Mouse (Mus musculus): ENCODE data around the gene Gm28042. TPM values are rescaled to one million over a fixed set of nuclear protein-coding genes. Genes with fewer than 3 reads are reported as not detected.

Gm28042 gene
- polyA plus RNA-seq, 3 experiments from 2014 or later, result 0.95 to 2.8 (median 1.4) TPM

DNA sequence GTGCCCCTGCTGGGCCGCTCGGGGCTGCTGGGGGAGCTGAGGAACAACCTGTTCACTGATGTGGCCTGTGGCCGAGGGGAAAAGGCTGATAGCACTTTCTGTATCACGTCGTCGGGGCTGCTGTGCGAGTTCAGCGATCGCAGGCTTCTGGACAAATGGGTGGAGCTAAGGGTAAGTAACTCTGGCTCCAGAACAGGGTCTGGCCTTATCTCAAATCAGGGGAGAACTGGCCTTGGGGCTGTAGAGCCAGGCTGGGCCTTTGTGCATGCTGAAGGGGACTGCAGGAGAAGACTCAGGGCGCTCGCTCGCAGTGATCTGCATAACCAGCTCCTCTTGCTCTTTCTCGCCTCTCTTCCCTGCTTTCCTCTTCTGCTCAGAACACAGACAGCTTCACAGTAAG lies 14.4 kb upstream of the Gm28042 start:
- ATAC-seq, result no peak

DNA sequence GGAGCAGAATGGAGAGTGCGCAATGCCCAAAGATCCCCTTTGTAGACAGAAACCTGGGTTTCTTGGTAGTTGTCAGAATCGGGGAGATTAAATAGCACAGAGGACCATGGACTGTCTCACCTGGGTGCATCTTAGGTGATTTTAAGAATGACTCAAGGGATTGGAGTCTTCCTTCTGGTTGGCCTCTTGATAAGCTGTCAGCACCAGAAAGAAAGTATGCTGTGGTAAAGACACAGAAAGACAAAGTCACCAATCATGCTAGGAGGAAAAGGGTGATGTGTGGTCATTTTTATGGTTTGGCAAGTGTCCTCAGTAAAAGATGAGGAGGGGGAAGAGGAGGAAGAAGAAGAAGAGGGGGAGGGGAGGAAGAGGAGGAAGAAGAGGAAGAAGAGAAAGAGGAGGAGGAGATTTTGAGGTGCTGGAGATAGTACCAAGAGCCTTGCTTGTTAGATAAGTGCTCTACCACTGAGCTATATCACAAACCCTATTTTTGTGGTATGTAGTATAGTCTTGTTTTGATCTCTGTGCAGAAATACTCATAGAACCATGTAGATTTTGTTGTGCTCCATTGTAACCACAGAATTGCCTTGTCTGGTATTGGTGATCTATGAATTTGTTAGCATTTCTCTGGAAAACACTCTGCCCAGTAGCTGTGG lies 13.3 kb upstream of the Gm28042 start:
- ATAC-seq, result no peak

DNA sequence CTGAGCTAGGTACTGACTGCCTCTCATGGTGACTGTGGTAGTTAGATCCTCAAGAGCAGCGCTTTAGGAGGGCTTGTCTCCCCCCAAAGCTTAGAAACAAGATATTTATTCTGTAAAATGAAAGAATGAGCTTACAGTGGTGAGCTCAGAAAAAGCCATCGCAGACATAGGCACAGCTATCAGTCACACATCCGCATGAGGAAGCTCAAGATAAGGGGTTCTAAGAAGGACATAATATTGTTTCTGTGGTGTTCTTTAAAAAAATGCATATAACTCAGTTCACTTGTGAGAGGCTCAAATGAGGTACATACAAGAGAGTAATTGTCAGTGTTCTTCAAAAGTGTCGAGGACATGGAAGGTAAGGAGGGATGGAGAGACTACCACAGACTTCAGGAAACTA lies 11.4 kb upstream of the Gm28042 start:
- no peak for ATAC-seq

DNA sequence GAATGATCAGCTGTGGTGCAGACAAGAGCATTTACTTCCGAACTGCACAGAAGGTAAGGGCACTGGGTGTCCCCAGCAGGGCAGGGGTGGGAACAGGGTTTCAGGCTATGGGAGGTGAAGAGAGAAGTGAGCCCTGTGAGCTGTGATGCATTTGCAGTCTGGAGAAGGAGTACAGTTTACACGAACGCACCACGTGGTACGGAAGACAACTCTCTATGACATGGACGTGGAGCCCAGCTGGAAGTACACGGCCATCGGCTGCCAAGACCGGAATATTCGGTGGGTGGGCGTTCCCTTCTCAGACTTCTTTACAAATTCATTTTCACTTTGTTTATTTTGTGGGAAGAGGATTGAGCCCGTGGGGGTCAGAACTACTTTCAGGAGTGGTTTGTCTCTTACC lies 9.7 kb upstream of the Gm28042 start:
- no peak for ATAC-seq

DNA sequence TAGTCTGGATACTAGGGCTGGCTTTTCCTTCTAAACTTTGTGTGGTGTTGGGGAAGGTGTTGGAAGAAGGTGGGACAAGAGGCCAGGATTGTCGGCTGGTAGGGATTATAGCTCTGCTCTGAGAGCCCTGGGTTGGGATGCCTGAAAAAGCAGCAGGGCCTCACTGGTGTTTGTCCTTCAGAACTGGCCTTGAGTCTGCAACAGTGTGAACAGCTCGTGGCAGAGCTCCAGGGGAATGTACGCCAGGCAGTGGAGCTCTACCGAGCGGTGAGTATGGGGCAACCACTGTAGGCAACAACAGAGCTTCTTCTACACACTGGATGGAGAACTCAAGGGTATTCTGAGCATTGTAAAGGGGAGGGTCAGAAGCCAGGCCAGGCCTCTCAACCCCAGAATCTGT lies 3.0 kb upstream of the Gm28042 start:
- no peak for ATAC-seq

DNA sequence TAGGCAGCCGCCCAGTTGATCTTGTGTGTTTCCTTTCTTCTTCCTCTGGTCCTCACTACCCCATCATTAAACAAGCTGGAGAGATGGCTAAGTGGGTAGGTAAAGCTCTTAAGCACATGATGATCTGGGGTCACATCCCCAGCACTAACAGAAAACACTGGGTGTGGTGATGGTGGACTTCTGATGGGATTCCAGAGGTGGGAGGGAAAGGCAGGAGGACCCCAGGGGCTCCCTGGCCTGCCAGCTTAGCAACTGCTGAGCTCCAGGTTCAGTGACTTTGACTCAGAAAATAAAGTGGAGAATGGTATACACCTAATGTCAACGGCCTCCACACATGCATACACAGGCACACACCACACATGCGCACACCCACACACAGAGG lies 648 bp downstream of the Gm28042 start:
- ATAC-seq, result no peak

DNA sequence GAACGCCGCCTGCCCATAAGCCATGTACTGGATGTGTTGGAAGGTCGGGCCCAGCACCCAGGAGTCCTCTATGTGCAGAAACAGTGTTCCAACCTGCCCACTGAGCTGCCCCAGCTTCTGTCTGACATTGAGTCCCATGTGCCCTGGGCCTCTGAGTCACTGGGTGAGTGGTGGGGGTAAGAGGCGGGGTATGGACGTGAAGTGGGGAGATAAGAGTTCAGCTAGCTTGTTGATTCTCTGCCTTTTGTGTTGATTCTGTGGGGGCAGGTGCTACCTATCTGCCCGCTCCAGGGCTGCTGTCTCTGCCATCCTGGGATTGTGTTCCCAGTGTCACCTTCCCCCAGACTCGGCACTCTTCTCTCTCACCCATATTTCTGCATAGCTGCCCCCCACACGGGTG lies 3.1 kb downstream of the Gm28042 start:
- no peak for ATAC-seq

DNA sequence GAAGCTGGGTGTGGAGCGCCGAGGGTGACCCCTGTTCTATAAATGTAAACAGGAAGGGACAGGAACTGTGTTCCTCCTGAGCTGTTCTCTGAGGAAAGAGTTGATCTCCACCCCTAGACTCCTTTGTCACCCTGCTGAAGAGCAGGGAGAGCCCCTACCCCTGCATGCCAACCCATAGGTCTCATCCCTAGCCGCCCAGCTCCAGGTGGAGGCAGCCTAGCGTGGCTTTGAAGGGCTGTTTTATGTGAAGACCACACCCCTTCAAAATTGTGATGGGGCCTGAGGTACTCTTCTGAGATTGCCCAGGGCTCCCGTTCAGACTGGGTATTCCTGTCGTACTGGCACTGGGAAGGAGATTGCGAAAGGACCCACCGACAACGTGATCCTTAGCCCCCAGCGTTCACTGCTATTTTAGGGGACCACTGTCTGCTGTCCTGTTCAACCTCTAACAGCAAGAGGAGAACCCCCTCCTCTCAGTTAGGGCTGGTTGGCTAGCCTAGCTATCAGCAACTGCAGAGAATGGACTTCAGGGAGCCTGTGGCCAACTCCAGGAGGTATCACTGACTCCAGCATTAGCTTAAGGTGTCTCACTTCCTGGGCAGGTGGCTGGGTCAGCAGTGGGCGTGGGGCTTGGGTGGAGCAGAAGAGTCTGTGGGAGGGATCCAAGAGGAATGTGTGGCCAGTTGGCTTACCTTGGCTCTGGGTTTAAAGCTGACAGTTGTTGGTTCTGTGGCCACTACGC lies 5.6 kb downstream of the Gm28042 start, which contains the start of gene Pla2g4b:
Pla2g4b (plus strand) TSS at position 692 of the 742 bp plus-strand sequence.
- ATAC-seq, result no peak

DNA sequence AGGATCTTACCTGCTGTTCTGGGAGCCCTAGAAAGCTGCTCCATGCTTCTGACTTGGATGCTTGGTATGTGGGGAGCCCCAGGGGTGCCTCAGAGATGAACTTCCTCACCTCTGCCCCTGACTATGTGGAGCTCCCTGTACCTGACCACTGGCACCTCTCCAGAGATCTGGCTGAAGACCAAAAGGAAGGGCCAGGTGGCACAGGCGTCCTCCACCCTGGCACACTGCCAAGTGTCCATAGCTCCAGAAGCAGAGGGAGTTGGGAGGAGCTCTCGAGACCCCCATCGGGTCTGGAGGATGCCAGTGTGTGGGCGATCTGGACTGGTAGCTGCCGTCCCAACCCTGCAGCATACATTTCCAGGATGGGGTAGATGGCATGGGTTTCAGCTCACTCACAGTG lies 6.4 kb downstream of the Gm28042 start:
- no peak for ATAC-seq

DNA sequence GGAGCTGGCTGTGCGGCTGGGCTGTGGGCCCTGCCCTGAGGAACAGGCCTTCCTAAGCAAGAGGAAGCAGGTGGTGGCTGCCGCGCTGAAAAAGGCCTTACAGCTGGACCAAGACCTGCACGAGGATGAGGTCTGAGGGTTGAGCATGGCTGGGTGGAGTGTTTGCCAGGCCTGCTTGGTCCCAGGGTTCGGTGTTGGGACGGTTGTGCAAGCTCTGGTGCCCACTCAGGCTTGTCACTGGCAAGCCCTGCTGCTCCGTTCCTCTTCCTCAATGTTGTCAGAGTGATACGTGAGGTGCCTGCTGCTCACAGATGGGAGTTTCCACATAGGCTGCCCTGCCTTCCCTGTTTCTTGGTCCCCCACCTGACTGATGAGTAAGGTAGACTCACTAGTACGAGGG lies 10.5 kb downstream of the Gm28042 start:
- ATAC-seq, result no peak

DNA sequence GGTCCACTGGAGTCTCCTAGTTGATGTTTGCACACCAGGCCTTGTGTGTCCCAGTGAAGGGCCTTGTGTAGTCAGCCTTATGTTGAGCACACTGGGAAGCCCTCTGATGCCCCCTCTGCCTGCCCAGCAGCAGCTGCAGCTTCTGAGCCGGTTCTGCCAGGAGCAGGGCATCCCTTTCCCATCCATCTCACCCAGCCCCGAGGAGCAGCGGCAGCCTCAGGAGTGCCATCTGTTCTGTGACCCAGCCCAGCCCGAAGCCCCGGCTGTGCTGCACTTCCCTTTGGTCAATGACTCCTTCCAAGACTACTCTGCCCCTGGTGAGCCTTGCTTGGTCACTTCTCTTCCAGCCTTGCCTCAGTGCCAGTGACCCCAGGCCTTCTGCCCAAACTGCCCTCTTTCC lies 13.7 kb downstream of the Gm28042 start:
- no peak for ATAC-seq

DNA sequence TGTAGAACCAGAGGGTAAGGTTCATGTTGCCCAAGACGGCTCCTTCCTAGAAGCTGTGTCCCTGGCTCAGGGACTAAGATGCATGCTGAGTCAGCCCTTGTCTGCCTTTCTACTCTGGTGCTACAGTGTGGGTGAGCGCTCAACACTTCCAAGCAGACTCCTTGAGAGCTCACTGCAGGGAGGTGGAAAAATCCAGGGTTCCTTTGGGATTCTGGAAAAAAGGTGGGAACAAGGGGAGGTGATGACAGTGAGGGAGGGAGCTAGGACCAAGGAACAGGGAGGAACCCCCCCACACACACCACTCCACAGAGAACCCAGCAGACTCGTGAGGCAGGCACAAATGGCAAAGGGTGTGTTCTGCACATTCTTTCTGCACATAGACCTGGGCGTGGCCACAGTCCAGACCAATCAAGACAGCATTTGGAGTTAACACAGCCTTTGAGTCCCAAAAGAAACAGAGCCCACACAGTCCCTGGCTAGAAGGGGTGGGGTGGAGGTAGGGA lies 16.9 kb downstream of the Gm28042 start:
- no peak for ATAC-seq

DNA sequence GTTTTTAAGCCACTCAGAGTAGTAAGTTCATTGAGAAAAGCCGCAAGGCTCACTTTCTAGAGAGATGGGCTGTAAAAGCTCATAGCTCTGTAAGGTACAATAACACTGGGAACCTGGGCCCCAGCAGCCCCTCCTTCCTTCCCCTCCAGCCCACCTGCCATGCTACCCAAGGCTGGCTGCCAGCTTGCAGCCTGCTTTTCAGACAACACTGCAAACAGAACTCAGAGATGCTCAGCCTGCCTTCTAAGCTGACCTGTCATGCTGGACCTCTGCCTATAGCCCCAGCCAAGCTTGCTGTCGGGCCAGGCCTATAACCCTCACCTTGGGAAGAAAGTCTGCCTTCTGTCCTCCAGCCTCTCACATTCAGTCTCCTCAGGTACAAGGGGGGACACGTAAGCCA lies 17.4 kb downstream of the Gm28042 start:
- ATAC-seq, result no peak

DNA sequence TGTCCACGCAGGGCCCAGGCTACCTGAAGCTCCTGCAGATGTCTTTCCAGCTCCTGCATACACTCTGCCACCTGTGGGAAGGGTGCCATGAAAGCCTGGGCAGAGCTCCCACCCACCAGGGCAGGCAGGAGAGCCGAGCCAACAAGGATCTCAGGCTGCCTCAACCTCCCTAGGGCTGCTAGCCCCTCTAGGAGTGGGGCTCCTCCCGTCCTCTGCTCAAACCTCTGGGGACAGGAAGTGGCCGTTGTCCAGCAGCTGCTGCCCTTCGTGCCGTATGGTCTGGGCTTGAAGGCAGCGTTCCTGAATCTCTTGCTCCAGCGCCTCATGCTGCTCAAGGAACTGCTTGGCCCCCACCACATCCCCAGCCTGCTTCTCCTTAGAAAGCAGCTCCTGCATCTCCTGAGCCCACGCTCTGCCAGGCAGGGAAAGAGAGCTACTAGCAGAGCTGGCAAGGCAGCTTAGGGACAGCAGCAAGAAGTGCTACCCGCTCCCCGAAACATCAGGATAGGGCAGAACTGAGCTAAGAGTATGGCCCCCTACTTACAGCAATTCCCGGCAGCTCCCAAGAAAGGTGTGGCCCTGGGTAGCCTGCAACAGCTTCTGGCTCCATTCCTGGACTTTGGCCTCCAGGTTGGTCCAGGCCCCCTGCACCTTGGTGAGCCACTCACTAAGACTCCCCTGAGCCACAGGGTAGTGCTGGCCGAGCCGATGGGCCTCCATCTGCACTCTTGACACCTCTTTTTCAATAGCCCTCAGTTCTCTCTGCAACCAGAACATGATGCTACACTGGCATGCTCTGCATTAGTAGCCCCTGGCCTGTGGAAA lies 19.4 kb downstream of the Gm28042 start:
- ATAC-seq, result no peak

DNA sequence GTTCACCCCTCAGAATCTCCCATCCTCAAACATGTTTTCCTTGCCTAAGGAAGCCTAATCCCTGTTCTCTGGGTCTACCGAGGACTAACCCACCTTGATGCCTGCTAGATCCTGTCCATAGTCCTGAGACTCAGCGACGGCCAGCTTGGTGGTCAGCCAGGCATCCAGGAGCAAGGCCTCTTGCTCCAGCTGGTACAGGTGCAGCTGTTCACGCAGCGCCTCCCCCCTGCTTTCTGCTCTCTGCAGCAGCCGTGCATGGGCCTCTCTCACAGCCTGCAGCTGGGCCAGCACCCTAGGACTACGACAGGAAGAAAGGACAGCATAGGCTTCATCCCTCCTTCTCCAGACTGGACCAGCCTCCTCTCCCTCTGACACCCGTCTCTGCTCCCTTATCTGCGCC lies 20.9 kb downstream of the Gm28042 start:
- ATAC-seq, result no peak

DNA sequence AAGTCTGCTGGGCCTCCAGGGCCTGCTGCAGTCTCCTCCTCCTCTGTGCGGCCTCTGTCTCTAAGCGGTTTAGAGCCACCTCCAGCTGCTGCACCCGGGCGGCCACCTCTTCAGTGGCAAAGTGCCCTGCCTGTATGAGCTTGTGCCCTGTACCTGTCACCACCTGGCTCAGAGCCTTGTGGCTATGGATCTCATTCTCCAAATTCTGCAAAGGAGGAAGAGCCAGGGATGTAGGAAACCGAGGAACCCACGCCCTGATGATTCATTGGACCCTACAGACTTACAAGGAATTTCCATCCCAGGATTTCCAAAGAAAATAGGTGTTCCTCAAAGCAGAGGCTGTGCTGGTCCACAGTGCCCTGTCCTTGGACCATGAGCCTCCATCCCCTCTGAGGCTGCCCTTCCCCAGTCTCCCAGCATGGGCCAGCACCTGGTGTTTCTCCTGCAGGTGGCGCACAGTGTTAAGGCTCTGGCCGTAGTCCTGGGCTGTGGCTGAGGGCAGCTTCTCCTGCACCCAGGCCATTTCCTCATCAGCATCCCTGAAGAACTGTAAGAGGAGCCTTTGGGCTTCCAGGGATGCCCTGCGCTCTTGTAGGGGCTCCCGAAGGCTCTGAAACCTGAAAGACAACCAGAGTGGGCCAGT lies 22.5 kb downstream of the Gm28042 start:
- no peak for ATAC-seq

DNA sequence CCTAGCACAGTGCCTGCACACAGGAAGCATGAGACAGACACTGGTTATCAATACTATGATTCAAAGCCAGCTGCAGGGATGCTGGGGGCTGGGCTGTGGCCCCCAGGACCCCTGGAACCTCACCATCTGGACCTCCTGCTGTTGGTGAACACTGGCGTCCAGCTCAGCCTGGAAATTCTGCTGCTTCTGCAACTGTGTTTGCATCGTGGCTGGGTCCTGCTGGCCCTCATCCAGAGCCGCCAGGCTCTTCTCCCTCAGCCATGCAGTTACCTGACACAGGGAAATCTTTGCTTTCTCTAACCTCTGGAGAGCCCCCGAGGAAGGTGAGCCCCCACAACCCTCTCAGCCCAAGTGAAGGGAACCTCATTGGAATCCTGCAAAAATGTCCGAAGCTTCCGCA lies 24.1 kb downstream of the Gm28042 start:
- ATAC-seq, result no peak

DNA sequence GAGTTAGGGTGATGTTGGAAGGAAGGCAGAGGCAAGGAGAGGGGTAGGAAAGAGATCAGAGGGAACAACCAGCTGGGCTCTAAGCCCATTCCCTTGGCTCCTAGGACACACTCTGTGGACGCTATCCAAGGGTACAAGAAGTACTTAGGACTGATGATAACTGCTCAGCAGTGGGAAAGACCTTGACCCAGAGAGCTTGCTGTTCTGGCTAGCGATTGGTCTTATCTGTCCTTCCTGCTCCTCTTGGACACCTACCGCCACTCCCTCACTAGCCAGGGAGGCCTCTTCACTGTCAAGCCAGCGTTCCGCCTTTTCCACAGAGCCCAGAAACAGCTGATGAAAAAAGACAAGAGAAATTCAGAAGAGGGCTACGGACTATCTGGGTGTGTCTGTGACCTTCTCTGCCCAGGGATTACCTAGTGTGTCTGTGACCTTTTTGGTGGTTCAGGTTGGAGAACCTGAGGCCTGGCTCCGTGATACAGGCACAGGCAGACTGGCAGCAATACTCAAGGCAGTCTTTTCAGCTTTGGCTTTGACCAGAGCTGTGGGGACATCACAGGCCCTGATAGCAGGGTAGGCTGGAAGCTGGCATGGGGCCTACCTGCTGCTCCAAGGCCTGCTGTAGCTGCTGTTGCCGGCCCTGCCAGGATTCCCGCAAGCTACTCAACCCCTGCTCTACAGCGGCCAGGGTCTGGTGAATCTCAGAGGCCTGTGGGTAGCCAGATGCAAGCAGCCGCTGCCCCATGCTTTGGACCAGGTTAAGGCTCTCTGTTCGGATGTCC lies 27.7 kb downstream of the Gm28042 start:
- no peak for ATAC-seq

DNA sequence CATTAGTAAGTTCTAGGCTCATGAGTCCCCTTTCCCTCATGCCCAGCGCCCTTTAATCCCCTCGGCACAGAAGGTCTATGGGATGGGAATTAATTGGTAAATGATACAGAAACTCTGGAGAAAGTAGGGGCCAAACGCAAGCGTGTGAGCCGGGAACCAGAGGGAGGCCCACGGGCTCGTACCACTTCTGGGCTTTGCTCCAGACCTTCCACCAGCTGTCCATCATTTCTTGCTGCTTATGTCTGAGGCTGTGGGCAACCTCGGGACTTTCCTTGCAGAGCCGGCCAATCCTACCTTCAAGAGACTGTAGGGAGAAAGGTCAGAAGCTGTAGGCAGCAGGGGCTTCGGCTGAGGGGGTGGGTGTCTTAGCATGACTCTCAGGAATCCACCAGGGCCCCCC lies 28.6 kb downstream of the Gm28042 start:
- ATAC-seq, result no peak

DNA sequence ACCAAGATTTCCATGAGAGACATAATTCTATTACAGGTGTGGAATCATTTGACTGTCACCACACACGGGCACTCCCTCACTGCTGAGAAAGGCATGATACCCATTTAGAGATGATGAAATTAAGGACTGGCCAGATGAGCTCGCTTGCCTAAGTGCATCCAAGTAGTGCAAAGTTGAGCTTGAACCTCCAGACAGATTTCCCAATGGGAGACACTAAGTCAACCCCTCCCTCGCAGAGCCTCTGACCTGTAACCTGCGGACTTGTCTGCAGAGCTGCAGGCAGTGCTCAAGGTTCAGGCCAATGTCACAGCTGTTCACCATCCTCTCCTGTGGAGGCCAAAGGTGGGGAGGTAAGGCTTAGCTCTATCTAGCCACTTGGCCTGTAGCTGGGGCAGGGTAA lies 31.5 kb downstream of the Gm28042 start:
- ATAC-seq, result no peak

DNA sequence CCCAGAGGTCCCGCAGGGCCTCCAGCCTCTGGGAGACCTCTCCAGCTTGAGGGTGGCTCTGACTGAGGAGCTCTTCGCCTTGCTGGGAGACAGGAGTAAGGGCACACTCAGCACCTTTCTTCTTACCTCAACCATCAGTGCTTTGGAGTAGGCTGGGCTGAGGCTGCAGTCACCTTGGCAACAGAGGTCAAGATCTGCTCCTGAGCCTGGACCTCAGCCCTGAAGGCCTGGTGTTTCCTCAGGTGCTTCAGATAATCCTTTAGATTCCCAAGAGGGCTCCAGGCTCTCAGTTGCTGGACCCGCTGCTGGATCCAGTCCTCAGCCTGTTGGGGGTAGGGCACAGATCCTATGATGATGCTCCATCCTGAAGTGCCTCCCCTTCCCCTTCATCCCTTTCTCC lies 32.2 kb downstream of the Gm28042 start:
- ATAC-seq, result no peak

DNA sequence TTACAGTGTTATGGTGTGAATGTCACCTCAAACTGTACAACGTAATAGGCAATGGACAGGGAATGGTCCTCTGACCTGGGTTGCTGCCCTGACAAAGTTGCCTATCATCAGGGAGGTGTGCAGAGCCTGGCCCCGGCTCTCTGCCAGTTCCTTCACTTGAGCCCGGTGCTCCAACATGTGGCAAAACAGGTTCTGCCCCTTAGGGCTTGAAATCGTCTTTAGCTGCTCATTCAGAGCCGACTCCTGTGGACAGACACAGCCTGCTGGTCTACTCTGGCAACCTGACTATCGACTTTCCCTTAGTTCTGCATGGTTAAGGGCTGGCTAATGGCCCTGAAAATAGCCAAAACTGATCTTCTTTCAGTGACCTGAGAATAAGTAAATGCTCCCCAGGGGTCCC lies 32.9 kb downstream of the Gm28042 start:
- no peak for ATAC-seq

Data from inflammation-experienced regulatory T-cells, adult 6 months (primary cell).